Mouse (Mus musculus): ENCODE measurements around the gene Lhfpl3.

DNA sequence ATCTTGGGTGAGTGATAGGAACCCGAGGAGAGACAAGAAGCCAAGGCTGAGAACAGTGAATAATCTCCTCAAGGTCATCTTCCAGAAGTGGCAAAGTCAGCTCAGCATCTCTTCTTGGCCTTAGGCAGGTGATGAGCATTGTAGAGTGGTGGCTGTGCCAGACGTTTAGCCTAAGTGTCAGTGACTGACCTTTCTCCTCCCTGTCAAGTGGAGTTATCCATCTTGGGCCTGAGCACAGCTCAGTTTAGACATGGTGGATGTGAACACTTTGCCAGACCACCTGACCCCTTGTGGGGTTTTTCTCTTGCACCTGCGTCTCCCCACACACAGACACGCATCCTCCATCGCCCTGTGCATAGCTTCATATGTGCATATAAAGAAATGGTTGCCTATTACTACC is 305.6 kb downstream of the Lhfpl3 start:
- TF ChIP-seq CTCF (IDR thresholded peaks at IDR 0.05) = no peak
- no peak for TF ChIP-seq EP300 (IDR thresholded peaks at IDR 0.05; ENCODE audit: insufficient read depth, low read depth, low read length)
- no peak for TF ChIP-seq POLR2A (IDR thresholded peaks at IDR 0.05; ENCODE audit: insufficient read depth, low read depth, low read length)

All from heart, adult 2 months (tissue).